Mouse (Mus musculus) heart, postnatal 0 days (tissue): ENCODE data around the gene Mettl1. TPM values are rescaled to one million over a fixed set of nuclear protein-coding genes. Genes with fewer than 3 reads are reported as not detected.
A peak's percentile ranks its signal among the peaks of the same experiment; 100 is the strongest.

Source experiments
- ATAC-seq: fragments of 200-750 bp; cut with Nextera tagmentation; 2 replicates; pipeline ENCODE4 v1.8.0; 2017; ENCODE audit warnings: low read depth, moderate number of reproducible peaks, moderate library complexity; ENCODE audit not compliant: insufficient read depth
- DNase-seq: peaks from one replicate; pipeline ENCODE4 v3.0.0-alpha.2; 2016; ENCODE audit warnings: low spot score
- H3K27ac ChIP-seq: fragments of 300-500 bp; sonication (generic); 2 replicates; pipeline ENCODE4 v1.5.1; 2014; ENCODE audit warnings: low read depth, mild to moderate bottlenecking
- H3K27me3 ChIP-seq: fragments of 300-500 bp; sonication (generic); 2 replicates; pipeline ENCODE4 v1.6.1; 2014; ENCODE audit warnings: low read length, mixed read lengths; ENCODE audit not compliant: control insufficient read depth, insufficient read depth
- H3K36me3 ChIP-seq: fragments of 300-500 bp; sonication (generic); replicated peaks from 2 replicates; pipeline ENCODE4 v1.6.1; 2014; ENCODE audit warnings: low read length, mixed read lengths; ENCODE audit not compliant: control insufficient read depth, insufficient read depth
- H3K4me1 ChIP-seq: fragments of 300-500 bp; sonication (generic); 2 replicates; pipeline ENCODE4 v1.6.1; 2014; ENCODE audit warnings: antibody characterized with exemption; ENCODE audit not compliant: control insufficient read depth, insufficient read depth
- H3K4me2 ChIP-seq: fragments of 300-500 bp; sonication (generic); 2 replicates; pipeline ENCODE4 v1.6.1; 2014; ENCODE audit warnings: low read depth, mild to moderate bottlenecking, low read length, moderate library complexity
- H3K4me3 ChIP-seq: fragments of 300-500 bp; sonication (generic); 2 replicates; pipeline ENCODE4 v1.5.1; 2014; ENCODE audit warnings: low read depth, low read length
- H3K9ac ChIP-seq: fragments of 300-500 bp; sonication (generic); replicated peaks from 2 replicates; pipeline ENCODE4 v1.6.1; 2014; ENCODE audit warnings: low read depth, low read length, mixed read lengths
- H3K9me3 ChIP-seq: fragments of 300-500 bp; sonication (generic); replicated peaks from 2 replicates; pipeline ENCODE4 v1.6.1; 2016; ENCODE audit warnings: low read length; ENCODE audit not compliant: control insufficient read depth
- CTCF ChIP-seq: IDR thresholded peaks from 2 replicates; pipeline ENCODE4 v1.5.1; 2016; ENCODE audit warnings: antibody characterized with exemption, control low read depth, low read depth
- EP300 ChIP-seq: IDR thresholded peaks from 2 replicates; pipeline ENCODE4 v1.6.1; 2016; ENCODE audit warnings: antibody characterized with exemption, low read depth
- WGBS: fragments of 180-500 bp; shearing (Covaris S2); extraction: QIAGEN DNeasy Blood & Tissue Kit; methylation state at CpG from one replicate; pipeline ENCODE4 v1.1.7; 2014; 5-methylcytosine and 5-hydroxymethylcytosine counted together
- polyA plus RNA-seq: library from polyadenylated mRNA; unstranded; fragments of >200 nt; fragmentation: Nextera tagmentation; extraction: Ambion mirVana; gene quantifications from 2 replicates; pipeline ENCODE4 v1.2.1, GENCODE M21; 2015
- total RNA-seq: library from RNA; depleted of rRNA; stranded (reverse); fragments of >200 nt; gene quantifications from 2 replicates; pipeline ENCODE4 v1.2.3, GENCODE M21; 2014; ENCODE audit warnings: low replicate concordance

The Mettl1 gene
- total and polyA plus RNA-seq, 2 experiments from 2014 or later, result 9.2 to 19.6 TPM

DNA sequence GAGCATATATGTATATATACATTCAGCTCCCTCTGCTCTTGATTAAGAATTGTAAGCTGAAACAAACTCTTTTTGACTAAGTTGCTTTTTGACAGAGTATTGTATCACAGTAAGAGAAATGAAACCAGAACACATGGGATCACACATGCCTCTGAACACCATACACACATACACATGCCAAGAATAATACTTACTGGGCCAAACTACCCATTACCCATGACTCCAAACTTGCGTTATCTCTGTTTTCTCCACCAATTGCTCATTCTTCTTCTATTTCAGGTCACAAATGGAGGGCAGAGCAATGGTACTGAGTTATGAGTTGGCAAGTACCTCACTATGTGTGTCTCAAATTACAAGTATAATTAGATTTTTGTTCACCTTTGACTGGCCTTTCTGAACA is 32.8 kb downstream of the Mettl1 start:
- Histone ChIP-seq H3K36me3 (no peaks in the 10 kb centered on the region), H3K4me3 (no peak overlapping the region), H3K9ac (no peak overlapping the region), H3K9me3 (no peaks in the 10 kb centered on the region), H3K4me2 (no peak overlapping the region), H3K27ac (no peak overlapping the region), H3K27me3 (peaks cover 39% of the 10 kb centered on the region), H3K4me1 (peaks cover 13% of the 10 kb centered on the region)
- WGBS, result 82% methylated on average over 1 of the region's 1 CpGs
- no peak for DNase-seq
- ATAC-seq, result no peak
- TF ChIP-seq CTCF (no peak), EP300 (no peak)

DNA sequence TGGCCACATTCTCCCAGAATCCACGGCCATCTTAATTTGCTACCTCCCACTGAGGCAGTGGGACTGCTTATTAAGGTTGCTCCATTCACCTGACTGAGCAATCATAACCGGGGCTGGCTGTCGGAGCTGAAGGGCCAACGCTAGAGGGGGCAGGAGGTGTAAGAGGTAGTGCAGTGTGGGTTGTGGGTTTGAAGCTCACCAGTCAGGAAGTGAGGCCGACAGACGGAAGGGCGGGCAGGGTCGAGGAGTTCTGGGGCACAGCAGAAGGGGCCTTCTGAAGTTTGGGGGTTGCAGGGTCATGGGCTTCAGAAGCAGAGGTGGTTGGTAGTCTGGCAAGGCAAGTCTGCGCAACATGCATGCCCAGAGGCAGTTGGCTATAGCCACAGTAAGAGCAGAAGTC is 33.9 kb downstream of the Mettl1 start, which contains the start of gene Agap2:
Gene Agap2, plus strand, starts transcription at position 205 of the 400 bp plus-strand sequence.
- H3K4me1 ChIP-seq, result peaks cover 7% of the 10 kb centered on the region; the same call in 1 of the 2 replicates
- peaks cover 50% of the 10 kb centered on the region for H3K27me3 ChIP-seq
- H3K4me2 ChIP-seq, result peak within 1 kb of the TSS; percentile 28; the same call in 1 of the 2 replicates
- H3K4me3 ChIP-seq, result peak within 1 kb of the TSS; percentile 15; the same call in 1 of the 2 replicates
- H3K9me3 ChIP-seq, result no peaks in the 10 kb centered on the region
- ATAC-seq, result no peak
- TF ChIP-seq CTCF (no peak), EP300 (no peak)
- WGBS, result 47% methylated on average over 9 of the region's 9 CpGs
- no peak for DNase-seq
- no peak within 1 kb of the TSS for H3K27ac ChIP-seq
- no peak within 1 kb of the TSS for H3K9ac ChIP-seq
- H3K36me3 ChIP-seq, result no peaks in the 10 kb centered on the region

DNA sequence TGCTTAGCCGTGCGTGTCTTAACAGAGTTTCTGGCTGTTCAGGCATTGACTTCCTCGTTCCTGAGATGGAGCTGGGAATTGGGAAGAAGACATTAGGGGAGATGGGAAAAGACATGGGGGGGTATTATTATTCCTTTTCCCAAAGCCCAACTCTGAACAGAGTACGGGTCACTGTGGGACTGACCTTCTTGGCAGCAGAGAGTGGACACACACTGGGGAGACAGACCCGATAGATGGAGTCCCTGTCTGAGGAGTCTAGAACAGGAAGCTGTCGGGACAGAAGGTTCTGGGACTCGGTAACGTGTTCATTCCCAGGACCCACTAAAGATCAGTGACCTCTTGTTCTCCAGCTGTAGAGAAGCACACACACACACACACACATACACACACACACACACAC is 34.4 kb downstream of the Mettl1 start:
- DNase-seq, result no peak
- Histone ChIP-seq H3K4me1 (peaks cover 7% of the 10 kb centered on the region; the same call in 1 of the 2 replicates), H3K36me3 (no peaks in the 10 kb centered on the region), H3K27ac (no peak overlapping the region), H3K27me3 (peaks cover 56% of the 10 kb centered on the region), H3K9ac (no peak overlapping the region), H3K4me2 (peak overlapping the region; percentile 28; the same call in 1 of the 2 replicates), H3K9me3 (no peaks in the 10 kb centered on the region), H3K4me3 (peak overlapping the region; percentile 15; the same call in 1 of the 2 replicates)
- no peak for ATAC-seq
- WGBS, result 61% methylated on average over 8 of the region's 8 CpGs
- TF ChIP-seq EP300 (no peak), CTCF (no peak)

DNA sequence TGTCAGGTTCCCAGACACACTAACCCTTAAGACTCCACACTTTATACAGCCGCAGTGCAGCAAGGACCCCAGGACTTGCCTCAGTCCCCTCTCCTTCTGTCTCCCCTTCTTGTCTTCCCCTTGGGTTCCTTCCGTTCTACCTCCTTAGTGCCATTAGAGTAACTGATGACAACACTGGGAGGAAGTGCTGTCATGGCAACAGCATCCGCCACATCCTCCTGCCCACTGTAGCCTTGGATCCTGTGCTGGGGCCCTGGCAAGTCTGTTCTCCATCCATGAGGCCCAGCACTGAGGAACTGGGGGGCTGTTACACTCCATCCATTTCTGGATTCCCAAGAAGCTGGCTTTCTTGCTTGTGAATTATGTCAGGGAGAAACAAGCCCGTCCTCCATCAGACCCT is 34.9 kb downstream of the Mettl1 start:
- no peak for DNase-seq
- no peaks in the 10 kb centered on the region for H3K9me3 ChIP-seq
- H3K36me3 ChIP-seq, result no peaks in the 10 kb centered on the region
- H3K4me2 ChIP-seq, result no peak overlapping the region; the same call in 1 of the 2 replicates
- no peak for TF ChIP-seq EP300
- TF ChIP-seq CTCF, result no peak
- H3K9ac ChIP-seq, result no peak overlapping the region
- H3K27ac ChIP-seq, result no peak overlapping the region
- peaks cover 2% of the 10 kb centered on the region; the same call in 1 of the 2 replicates for H3K4me1 ChIP-seq
- H3K4me3 ChIP-seq, result peak overlapping the region; percentile 15; the same call in 1 of the 2 replicates
- H3K27me3 ChIP-seq, result peaks cover 60% of the 10 kb centered on the region
- ATAC-seq, result no peak
- whole genome bisulfite sequencing, result 28% methylated on average over 4 of the region's 4 CpGs

DNA sequence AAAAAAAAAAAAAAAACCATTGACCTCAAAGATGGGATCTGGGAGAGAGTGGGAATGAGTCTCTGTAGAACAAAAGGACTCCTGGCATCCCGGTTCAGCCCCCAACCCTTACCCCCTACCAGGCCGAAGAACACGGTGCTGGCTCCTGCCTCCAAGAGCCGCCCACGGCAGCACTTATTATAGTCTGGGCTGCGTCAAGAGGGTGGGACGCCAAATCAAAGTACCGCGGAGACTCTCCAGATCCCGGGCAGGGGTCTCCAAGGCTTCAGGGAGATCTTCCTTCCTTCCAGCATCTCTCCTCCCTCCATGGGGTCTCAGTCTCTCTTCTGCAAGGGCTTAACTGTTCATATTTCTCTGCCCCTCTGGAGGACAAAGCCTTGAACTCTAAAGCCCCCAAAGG is 36.3 kb downstream of the Mettl1 start:
- Histone ChIP-seq H3K27ac (no peak overlapping the region), H3K4me2 (no peak overlapping the region), H3K27me3 (peaks cover 74% of the 10 kb centered on the region), H3K4me1 (no peaks in the 10 kb centered on the region), H3K9ac (no peak overlapping the region), H3K36me3 (no peaks in the 10 kb centered on the region), H3K9me3 (no peaks in the 10 kb centered on the region), H3K4me3 (no peak overlapping the region)
- 10% methylated on average over 10 of the region's 10 CpGs for WGBS
- DNase-seq (no peak), ATAC-seq (no peak)
- no peak for TF ChIP-seq EP300
- no peak for TF ChIP-seq CTCF

DNA sequence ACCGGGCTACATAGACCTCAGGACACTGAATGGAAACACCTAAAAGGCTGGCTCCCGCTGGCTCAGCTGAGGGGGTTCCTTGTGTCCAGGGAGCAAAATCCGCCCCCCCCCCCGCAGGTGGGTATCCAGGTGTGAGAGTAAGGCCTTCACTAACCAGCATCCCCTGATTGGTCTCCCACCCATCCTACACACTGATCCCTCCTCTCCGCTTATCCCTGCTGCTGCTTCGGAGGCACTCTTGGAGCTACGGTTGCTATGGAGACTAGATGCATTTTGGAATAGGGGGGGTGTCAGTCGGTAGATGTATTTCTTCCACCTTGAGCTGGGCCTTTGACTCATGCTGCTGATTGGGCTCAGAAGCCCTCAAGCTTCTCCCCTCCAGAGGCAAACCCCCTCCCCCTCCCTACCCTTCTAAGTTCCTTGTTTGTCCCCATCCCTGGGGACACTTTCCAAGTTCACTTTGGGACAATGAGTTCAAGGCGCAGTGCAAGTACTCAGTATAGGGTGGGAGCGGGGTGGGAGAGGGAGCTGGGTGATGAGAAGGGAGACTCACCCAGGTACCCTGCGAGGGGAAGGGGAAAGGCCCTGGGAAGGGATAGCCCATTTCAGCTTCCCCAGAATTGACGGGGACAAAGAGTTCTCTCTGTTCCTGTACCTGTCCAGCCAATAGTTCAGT is 36.9 kb downstream of the Mettl1 start:
- no peak for TF ChIP-seq CTCF
- no peak for TF ChIP-seq EP300
- Histone ChIP-seq H3K9ac (no peak overlapping the region), H3K4me3 (peak overlapping the region; percentile 45; the same call in 1 of the 2 replicates), H3K4me2 (no peak overlapping the region; the same call in 1 of the 2 replicates), H3K9me3 (no peaks in the 10 kb centered on the region), H3K27me3 (peaks cover 80% of the 10 kb centered on the region), H3K4me1 (no peaks in the 10 kb centered on the region), H3K27ac (no peak overlapping the region), H3K36me3 (no peaks in the 10 kb centered on the region)
- 9% methylated on average over 12 of the region's 12 CpGs for WGBS
- DNase-seq, result no peak
- ATAC-seq, result no peak
